Mouse (Mus musculus): ENCODE data around the gene G0s2.

Gene G0s2

DNA sequence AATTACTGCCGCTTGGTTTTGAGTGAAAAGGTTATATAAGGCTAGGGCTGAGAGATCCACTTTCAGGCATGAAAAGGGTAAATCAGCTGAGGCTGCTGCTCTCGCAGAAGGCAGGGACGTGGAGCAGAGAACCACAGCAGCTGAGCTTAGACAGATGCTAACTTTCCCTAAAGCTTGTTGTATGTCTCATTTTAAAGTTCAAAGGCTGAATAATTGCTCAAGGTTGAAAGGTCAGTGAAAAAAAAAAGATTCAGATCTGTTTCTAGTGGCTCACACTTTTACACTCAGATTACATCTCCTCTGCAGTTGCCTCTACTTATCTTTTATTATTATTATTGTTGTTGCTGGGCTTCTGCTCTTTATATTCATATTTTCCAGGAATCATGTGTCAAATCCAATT is 47.5 kb downstream of the G0s2 start:
- in situ Hi-C loops (cut with MboI; ENCODE audit: low sequenced_read_pairs), result no loop called here
